Mouse (Mus musculus) naive thymus-derived CD4-positive, alpha-beta T cell, adult 5 months (primary cell): ENCODE data around the gene H2al1h. TPM values are rescaled to one million over a fixed set of nuclear protein-coding genes. Genes with fewer than 3 reads are reported as not detected.

ENCODE experiments used
- polyA plus RNA-seq: library from polyadenylated mRNA; unstranded; fragments of 100-300 nt; shearing (Covaris generic); gene quantifications from one replicate; pipeline ENCODE4 v1.2.1, GENCODE M21; 2017

H2al1h gene
- polyA plus RNA-seq, result not detected

GRCm38 (mm10) chrX:11321192-11321591 is at the start of gene H2al1h:
H2al1h (plus strand) TSS chrX:11321492.

GRCm38 (mm10) chrX:11298957-11299356 is 22.3 kb upstream of the H2al1h start, which contains the start of gene H2al1a:
H2al1a (plus strand) TSS chrX:11299257.

GRCm38 (mm10) chrX:11302132-11302531 is 19.2 kb upstream of the H2al1h start, which contains the start of gene H2al1b:
H2al1b (plus strand) TSS chrX:11302432.

GRCm38 (mm10) chrX:11305355-11305754 is 15.9 kb upstream of the H2al1h start, which contains the start of gene H2al1c:
H2al1c (plus strand) TSS chrX:11305655.

GRCm38 (mm10) chrX:11308524-11308923 is 12.8 kb upstream of the H2al1h start, which contains the start of gene H2al1d:
H2al1d (plus strand) TSS chrX:11308824.

GRCm38 (mm10) chrX:11311634-11312033 is 9.7 kb upstream of the H2al1h start, which contains the start of gene H2al1e:
H2al1e (plus strand) TSS chrX:11311934.

GRCm38 (mm10) chrX:11314858-11315257 is 6.4 kb upstream of the H2al1h start, which contains the start of gene H2al1f:
H2al1f (plus strand) TSS chrX:11315158.

GRCm38 (mm10) chrX:11317956-11318355 is 3.3 kb upstream of the H2al1h start, which contains the start of gene H2al1g:
H2al1g (plus strand) TSS chrX:11318256.

GRCm38 (mm10) chrX:11324359-11324758 is 3.1 kb downstream of the H2al1h start, which contains the start of gene H2al1i:
H2al1i (plus strand) TSS chrX:11324659.

GRCm38 (mm10) chrX:11327522-11327921 is 6.2 kb downstream of the H2al1h start, which contains the start of gene H2al1j:
H2al1j (plus strand) TSS chrX:11327822.

Other genes starting within 250 kb of the H2al1h start
- not detected for gene H2al1a, start 22.2 kb upstream of the H2al1h start, polyA plus RNA-seq
- gene H2al1b, start 19.1 kb upstream of the H2al1h start, polyA plus RNA-seq, result not detected
- not detected for gene H2al1c, start 15.8 kb upstream of the H2al1h start, polyA plus RNA-seq
- gene H2al1d, start 12.7 kb upstream of the H2al1h start, polyA plus RNA-seq, result not detected
- not detected for gene H2al1e, start 9.6 kb upstream of the H2al1h start, polyA plus RNA-seq
- not detected for gene H2al1f, start 6.3 kb upstream of the H2al1h start, polyA plus RNA-seq
- not detected for gene H2al1g, start 3.2 kb upstream of the H2al1h start, polyA plus RNA-seq
- not detected for gene H2al1i, start 3.2 kb downstream of the H2al1h start, polyA plus RNA-seq
- gene H2al1j, start 6.3 kb downstream of the H2al1h start, polyA plus RNA-seq, result not detected